Mouse (Mus musculus): ENCODE data around the gene Gbp3.

Gbp3 gene

GRCm38 (mm10) chr3:142588888-142589287 lies 29.1 kb downstream of the Gbp3 start:
- DNase-seq (ENCODE audit: low spot score) = peak; percentile 51

DNA sequence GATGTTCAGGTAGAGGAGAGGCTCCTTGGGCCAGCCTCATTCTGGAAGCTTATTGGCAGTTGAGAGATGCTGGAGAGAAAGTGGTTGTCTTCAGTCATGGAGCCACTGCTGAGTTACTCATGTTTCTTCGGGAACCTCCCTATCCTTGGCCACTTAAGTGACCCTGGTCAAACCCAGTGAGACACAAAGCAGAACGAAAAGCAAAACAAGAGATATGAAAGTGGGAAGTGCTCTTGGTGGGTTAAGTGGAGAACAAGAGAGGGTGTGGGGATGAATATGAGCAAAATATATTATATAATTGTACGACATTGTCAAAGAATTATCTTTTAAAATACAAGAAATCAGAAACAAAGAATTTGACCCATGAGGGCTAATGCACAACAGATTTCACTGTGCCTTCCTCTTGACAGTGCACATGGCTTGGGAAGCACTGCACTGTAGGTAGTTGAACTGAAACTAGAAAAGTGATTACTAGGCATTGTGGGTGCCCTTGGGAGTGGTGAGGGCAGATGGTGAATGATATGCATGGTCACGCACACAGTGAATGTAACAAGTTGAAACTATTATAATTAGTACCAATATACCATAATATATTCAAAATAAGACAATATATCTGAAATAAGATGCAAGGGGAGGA lies 30.7 kb downstream of the Gbp3 start:
- no peak for DNase-seq (ENCODE audit: low spot score)

- no peak for DNase-seq (ENCODE audit: low spot score)
Measured at GRCm38 (mm10) chr3:142594547-142594946, 34.7 kb downstream of the Gbp3 start, which contains the start of gene Gbp2b. Gene Gbp2b (plus strand): TSS chr3:142594847.

DNA sequence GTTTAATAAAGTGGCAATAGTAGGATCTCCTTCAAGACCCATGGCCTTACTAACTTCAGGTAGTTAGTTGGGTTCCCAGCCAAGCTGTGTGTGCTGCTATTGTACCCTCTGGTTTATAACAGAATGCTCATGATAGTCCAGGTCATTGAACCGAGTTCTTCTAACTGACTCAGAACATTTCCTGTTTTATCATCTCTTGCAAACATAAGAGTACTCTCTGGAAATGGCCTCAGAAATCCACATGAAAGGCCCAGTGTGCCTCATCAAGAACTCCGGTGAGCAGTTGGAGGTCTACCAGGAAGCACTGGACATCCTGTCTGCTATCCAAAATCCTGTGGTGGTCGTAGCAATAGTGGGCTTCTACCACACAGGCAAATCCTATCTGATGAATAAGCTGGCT lies 38.1 kb downstream of the Gbp3 start:
- DNase-seq (ENCODE audit: low spot score) = no peak

- DNase-seq (ENCODE audit: low spot score) = no peak
Measured at GRCm38 (mm10) chr3:142601675-142602074, 41.8 kb downstream of the Gbp3 start.

GRCm38 (mm10) chr3:142618658-142619057 lies 58.8 kb downstream of the Gbp3 start:
- no peak for DNase-seq (ENCODE audit: low spot score)

DNA sequence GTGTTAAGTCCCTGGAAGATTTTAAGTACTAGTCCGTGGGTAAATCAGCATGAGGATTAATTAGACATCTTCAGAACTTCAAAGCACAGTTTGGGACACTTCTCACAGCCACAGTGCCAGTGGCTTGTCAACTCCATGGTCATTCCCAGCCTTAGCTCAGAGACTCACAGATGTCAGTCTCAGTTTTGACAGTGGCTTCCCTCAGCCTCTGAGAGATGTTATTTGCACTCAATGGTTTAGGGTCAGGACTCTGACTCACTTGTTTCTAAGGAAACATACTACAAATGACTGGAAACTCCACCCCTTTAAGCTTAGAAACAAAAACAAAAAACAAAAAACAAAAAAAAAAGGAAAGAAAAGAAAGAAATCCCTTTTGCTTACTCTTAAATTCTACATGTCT lies 59.8 kb downstream of the Gbp3 start:
- DNase-seq (ENCODE audit: low spot score) = peak; percentile 79

GRCm38 (mm10) chr3:142620111-142620955 lies 60.5 kb downstream of the Gbp3 start, which contains the start of gene Gbp2:
Gene Gbp2 (plus strand): TSS chr3:142620602.
- DNase-seq (ENCODE audit: low spot score) = peak; percentile 99

DNA sequence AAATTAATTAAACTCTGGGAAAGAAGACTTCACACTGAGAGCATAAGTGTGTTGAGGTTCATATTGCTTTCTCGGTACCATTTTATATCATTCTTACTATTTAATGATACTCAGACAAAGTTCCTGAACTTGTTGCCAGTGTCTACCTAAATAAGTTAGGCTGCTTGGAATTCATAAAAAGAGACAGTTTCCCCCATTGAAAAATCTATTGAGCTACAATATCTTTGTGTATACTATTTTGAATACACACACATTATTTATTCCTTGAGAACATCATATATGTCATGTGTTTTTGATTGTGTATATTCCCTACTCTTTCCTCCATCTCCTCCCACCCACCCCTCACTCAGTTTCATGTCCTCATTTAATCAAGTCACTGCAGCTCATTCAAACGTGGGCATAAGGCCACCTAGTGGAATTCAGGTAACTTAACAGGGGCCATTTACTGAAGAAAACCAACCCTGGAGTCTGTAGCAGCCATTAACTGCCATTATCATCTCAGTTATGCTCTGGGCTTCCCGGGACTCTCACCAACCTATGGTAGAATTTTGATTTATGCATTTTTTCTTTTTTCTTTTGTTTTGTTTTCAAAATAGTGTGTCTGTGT lies 61.2 kb downstream of the Gbp3 start:
- peak; percentile 87 for DNase-seq (ENCODE audit: low spot score)
